Mouse (Mus musculus) limb, embryonic 15.5 days (tissue): ENCODE data around the gene Car5a. TPM values are rescaled to one million over a fixed set of nuclear protein-coding genes. Genes with fewer than 3 reads are reported as not detected.

Experiments
- ATAC-seq: fragments of 200-750 bp; cut with Nextera tagmentation; 2 replicates; pipeline ENCODE4 v1.8.0; 2017; ENCODE audit warnings: low read depth, moderate TSS enrichment; ENCODE audit not compliant: insufficient number of reproducible peaks, low FRiP score, low TSS enrichment
- H3K27ac ChIP-seq: fragments of 300-500 bp; sonication (generic); 2 replicates; pipeline ENCODE4 v1.5.1; 2015; ENCODE audit warnings: moderate library complexity, mild to moderate bottlenecking, inconsistent platforms
- H3K27me3 ChIP-seq: fragments of 300-500 bp; sonication (generic); 2 replicates; pipeline ENCODE4 v1.6.1; 2015; ENCODE audit warnings: inconsistent platforms
- H3K36me3 ChIP-seq: fragments of 300-500 bp; sonication (generic); 2 replicates; pipeline ENCODE4 v1.6.1; 2015; ENCODE audit warnings: inconsistent platforms
- H3K4me1 ChIP-seq: fragments of 300-500 bp; sonication (generic); 2 replicates; pipeline ENCODE4 v1.6.1; 2015; ENCODE audit warnings: inconsistent platforms
- H3K4me2 ChIP-seq: fragments of 300-500 bp; sonication (generic); 2 replicates; pipeline ENCODE4 v1.6.1; 2015; ENCODE audit warnings: mild to moderate bottlenecking, inconsistent platforms
- H3K4me3 ChIP-seq: fragments of 300-500 bp; sonication (generic); 2 replicates; pipeline ENCODE4 v1.5.1; 2015; ENCODE audit warnings: mild to moderate bottlenecking, inconsistent platforms
- H3K9ac ChIP-seq: fragments of 300-500 bp; sonication (generic); 2 replicates; pipeline ENCODE4 v1.6.1; 2015; ENCODE audit warnings: inconsistent platforms
- H3K9me3 ChIP-seq: fragments of 300-500 bp; sonication (generic); 2 replicates; pipeline ENCODE4 v1.6.1; 2016; ENCODE audit warnings: inconsistent platforms
- WGBS: fragments of 180-500 bp; shearing (Covaris S2); methylation state at CpG from one replicate; pipeline ENCODE4 v1.1.7; 2015; 5-methylcytosine and 5-hydroxymethylcytosine counted together
- polyA plus RNA-seq: library from polyadenylated mRNA; unstranded; fragments of >200 nt; fragmentation: Nextera tagmentation; extraction: Ambion mirVana; gene quantifications from 2 replicates; pipeline ENCODE4 v1.2.1, GENCODE M21; 2015

Gene Car5a
- polyA plus RNA-seq, 1 experiment from 2014 or later = not detected

GRCm38 (mm10) chr8:121971488-121972058 lies 26.9 kb upstream of the Car5a start:
- H3K9ac ChIP-seq = no peak overlapping the region
- no peak overlapping the region for H3K27ac ChIP-seq
- H3K9me3 ChIP-seq = no peaks in the 10 kb centered on the region
- H3K27me3 ChIP-seq = no peaks in the 10 kb centered on the region
- H3K4me3 ChIP-seq = no peak overlapping the region
- peaks cover 36% of the 10 kb centered on the region for H3K4me1 ChIP-seq
- H3K36me3 ChIP-seq = peaks cover 34% of the 10 kb centered on the region
- WGBS = 71% methylated on average over 17 of the region's 17 CpGs
- no peak for ATAC-seq
- no peak overlapping the region for H3K4me2 ChIP-seq

- Histone ChIP-seq H3K4me3 (no peak overlapping the region), H3K27me3 (no peaks in the 10 kb centered on the region), H3K4me1 (peaks cover 48% of the 10 kb centered on the region), H3K4me2 (no peak overlapping the region), H3K9ac (no peak overlapping the region), H3K36me3 (peaks cover 20% of the 10 kb centered on the region), H3K27ac (no peak overlapping the region), H3K9me3 (no peaks in the 10 kb centered on the region)
- 80% methylated on average over 8 of the region's 8 CpGs for WGBS
- no peak for ATAC-seq
Observed at GRCm38 (mm10) chr8:121970225-121970624, 25.5 kb upstream of the Car5a start.

GRCm38 (mm10) chr8:121968542-121968941 lies 23.8 kb upstream of the Car5a start:
- Histone ChIP-seq H3K4me1 (peaks cover 62% of the 10 kb centered on the region), H3K9me3 (no peaks in the 10 kb centered on the region), H3K9ac (no peak overlapping the region), H3K36me3 (0 out of 2 replicates have a peak, but pooled peaks cover 5% of the 10 kb centered on the region), H3K27me3 (no peaks in the 10 kb centered on the region), H3K4me2 (no peak overlapping the region), H3K27ac (peak overlapping the region; percentile 66), H3K4me3 (no peak overlapping the region)
- WGBS = 53% methylated on average over 4 of the region's 4 CpGs
- ATAC-seq = no peak

GRCm38 (mm10) chr8:121967977-121968376 lies 23.3 kb upstream of the Car5a start:
- Histone ChIP-seq H3K27ac (peak overlapping the region; percentile 66), H3K9me3 (no peaks in the 10 kb centered on the region), H3K27me3 (no peaks in the 10 kb centered on the region), H3K9ac (no peak overlapping the region), H3K4me3 (no peak overlapping the region), H3K36me3 (0 out of 2 replicates have a peak, but pooled peaks cover 5% of the 10 kb centered on the region), H3K4me1 (peaks cover 63% of the 10 kb centered on the region), H3K4me2 (no peak overlapping the region)
- ATAC-seq = no peak
- WGBS = 27% methylated on average over 4 of the region's 4 CpGs

- no peaks in the 10 kb centered on the region for H3K27me3 ChIP-seq
- 0 out of 2 replicates have a peak, but pooled peaks cover 5% of the 10 kb centered on the region for H3K36me3 ChIP-seq
- 40% methylated on average over 7 of the region's 7 CpGs for WGBS
- H3K4me2 ChIP-seq = no peak overlapping the region
- H3K9ac ChIP-seq = peak overlapping the region; percentile 8; the same call in 1 of the 2 replicates
- H3K4me1 ChIP-seq = peaks cover 63% of the 10 kb centered on the region
- ATAC-seq = peak; percentile 62
- no peaks in the 10 kb centered on the region for H3K9me3 ChIP-seq
- H3K27ac ChIP-seq = peak overlapping the region; percentile 66
- no peak overlapping the region for H3K4me3 ChIP-seq
Observed at GRCm38 (mm10) chr8:121966714-121967448, 22.2 kb upstream of the Car5a start.

DNA sequence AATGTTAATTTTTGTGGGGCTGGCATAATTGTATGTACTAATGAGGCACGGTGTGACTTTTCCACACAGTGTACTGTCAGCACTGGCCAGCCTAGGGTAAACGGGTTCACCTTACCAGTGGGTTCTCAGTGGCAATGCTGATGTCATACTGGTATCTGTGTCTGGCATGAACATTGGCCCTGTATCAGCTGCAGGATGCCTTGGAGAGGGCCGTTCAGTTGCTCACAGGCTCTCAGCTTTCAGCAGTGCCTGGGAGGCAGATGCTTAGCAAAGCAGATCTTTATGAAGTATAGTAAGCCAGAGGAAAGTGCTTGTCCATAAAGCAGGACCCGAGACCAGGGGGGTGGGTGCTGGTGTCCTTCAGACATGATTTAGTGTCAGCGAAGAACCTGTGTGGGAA lies 21.4 kb upstream of the Car5a start:
- no peak for ATAC-seq
- Histone ChIP-seq H3K4me3 (no peak overlapping the region), H3K27me3 (no peaks in the 10 kb centered on the region), H3K4me1 (peaks cover 59% of the 10 kb centered on the region), H3K36me3 (0 out of 2 replicates have a peak, but pooled peaks cover 5% of the 10 kb centered on the region), H3K9ac (no peak overlapping the region), H3K27ac (peak overlapping the region; percentile 66), H3K9me3 (no peaks in the 10 kb centered on the region), H3K4me2 (no peak overlapping the region)
- WGBS = 37% methylated on average over 5 of the region's 5 CpGs

GRCm38 (mm10) chr8:121964716-121965512 lies 20.2 kb upstream of the Car5a start:
- Histone ChIP-seq H3K9ac (no peak overlapping the region), H3K27me3 (no peaks in the 10 kb centered on the region), H3K27ac (peak overlapping the region; percentile 72), H3K4me1 (peaks cover 52% of the 10 kb centered on the region), H3K36me3 (no peaks in the 10 kb centered on the region), H3K9me3 (no peaks in the 10 kb centered on the region), H3K4me3 (no peak overlapping the region), H3K4me2 (no peak overlapping the region)
- 57% methylated on average over 8 of the region's 8 CpGs for WGBS
- no peak for ATAC-seq

- H3K9me3 ChIP-seq = no peaks in the 10 kb centered on the region
- no peak overlapping the region for H3K9ac ChIP-seq
- H3K4me2 ChIP-seq = no peak overlapping the region
- H3K36me3 ChIP-seq = no peaks in the 10 kb centered on the region
- no peak overlapping the region for H3K4me3 ChIP-seq
- no peaks in the 10 kb centered on the region for H3K27me3 ChIP-seq
- 81% methylated on average over 3 of the region's 3 CpGs for WGBS
- no peak for ATAC-seq
- H3K27ac ChIP-seq = no peak overlapping the region
- H3K4me1 ChIP-seq = peaks cover 44% of the 10 kb centered on the region
Observed at GRCm38 (mm10) chr8:121962892-121963291, 18.2 kb upstream of the Car5a start.

DNA sequence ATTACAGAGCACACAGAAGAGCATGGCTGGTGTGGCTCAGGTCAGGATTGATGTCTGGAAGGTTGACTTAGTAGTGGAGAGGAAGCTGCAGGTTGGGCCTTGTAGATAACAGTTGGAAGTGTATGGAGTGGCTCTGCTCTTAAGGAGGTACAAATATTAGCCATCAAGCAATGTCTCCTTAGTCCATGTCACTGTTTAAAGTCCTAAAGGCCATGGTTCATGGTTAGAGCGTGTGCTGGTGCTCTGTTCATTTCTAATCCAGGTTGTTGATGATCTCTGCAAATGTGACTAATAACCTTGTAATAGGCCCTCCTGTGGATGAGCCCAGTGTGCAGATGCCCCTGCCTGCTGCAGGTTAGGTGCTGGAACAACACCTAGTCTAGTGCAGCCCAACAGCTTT lies 13.7 kb upstream of the Car5a start:
- Histone ChIP-seq H3K4me3 (no peak overlapping the region), H3K27ac (no peak overlapping the region), H3K4me1 (peaks cover 29% of the 10 kb centered on the region), H3K36me3 (peaks cover 24% of the 10 kb centered on the region), H3K9me3 (no peaks in the 10 kb centered on the region), H3K4me2 (no peak overlapping the region), H3K27me3 (no peaks in the 10 kb centered on the region), H3K9ac (no peak overlapping the region)
- WGBS = 93% methylated on average over 1 of the region's 1 CpGs
- no peak for ATAC-seq

- peaks cover 33% of the 10 kb centered on the region for H3K36me3 ChIP-seq
- no peak overlapping the region for H3K4me3 ChIP-seq
- no peak for ATAC-seq
- no peak overlapping the region for H3K4me2 ChIP-seq
- no peak overlapping the region for H3K27ac ChIP-seq
- no peak overlapping the region for H3K9ac ChIP-seq
- H3K27me3 ChIP-seq = no peaks in the 10 kb centered on the region
- WGBS = 61% methylated on average over 1 of the region's 1 CpGs
- H3K4me1 ChIP-seq = peaks cover 50% of the 10 kb centered on the region
- H3K9me3 ChIP-seq = no peaks in the 10 kb centered on the region
Observed at GRCm38 (mm10) chr8:121955825-121956500, 11.3 kb upstream of the Car5a start.

DNA sequence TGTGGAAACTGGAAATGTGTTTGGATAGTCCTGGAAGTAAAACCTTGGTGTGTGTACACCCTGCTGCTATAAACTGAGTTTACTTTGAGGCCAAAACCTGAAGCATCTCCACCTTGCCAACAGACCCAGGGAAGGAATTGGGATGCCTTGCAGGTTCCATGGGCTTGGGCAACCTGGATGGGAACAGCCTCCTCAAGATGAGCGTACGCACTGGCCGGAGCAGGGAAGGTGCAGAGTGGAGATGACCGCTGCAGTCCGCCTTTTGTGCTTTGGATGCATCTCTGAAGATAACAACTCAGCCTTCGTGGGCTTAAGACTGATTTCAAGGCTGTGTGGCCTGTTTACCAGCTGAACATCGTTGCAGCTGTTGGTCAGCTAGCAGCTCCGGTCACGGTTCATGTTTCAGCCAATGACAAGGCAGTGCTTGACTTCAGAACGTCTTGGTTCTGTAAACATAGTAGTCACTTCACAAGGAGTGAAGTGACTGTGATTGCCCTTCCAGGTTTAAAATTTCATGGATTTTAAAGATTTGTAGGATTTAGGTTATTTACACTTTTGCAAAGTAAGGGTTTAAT lies 10.4 kb upstream of the Car5a start:
- Histone ChIP-seq H3K36me3 (peaks cover 33% of the 10 kb centered on the region), H3K4me3 (no peak overlapping the region), H3K9ac (no peak overlapping the region), H3K9me3 (no peaks in the 10 kb centered on the region), H3K4me1 (peaks cover 50% of the 10 kb centered on the region), H3K27me3 (no peaks in the 10 kb centered on the region), H3K27ac (no peak overlapping the region), H3K4me2 (no peak overlapping the region)
- ATAC-seq = no peak
- 79% methylated on average over 10 of the region's 10 CpGs for WGBS
